Mouse (Mus musculus) adrenal gland, adult (tissue): ENCODE results near the gene Copz2.
A peak's percentile ranks its signal among the peaks of the same experiment; 100 is the strongest.

Experiments used
- DNase-seq, 2 experiments: peaks; one replicate each; pipeline ENCODE4 v3.0.0; 2022 to 2023; ENCODE audit warnings: low spot score in 1 of 2; ENCODE audit not compliant: inconsistent age in 2 of 2

Gene Copz2

GRCm38 (mm10) chr11:96901332-96901731 lies 51.7 kb downstream of the Copz2 start:
- DNase-seq: no peak

GRCm38 (mm10) chr11:96902639-96903635 lies 53.3 kb downstream of the Copz2 start:
- peak in 1 of 2 experiments; percentile 54 for DNase-seq

DNA sequence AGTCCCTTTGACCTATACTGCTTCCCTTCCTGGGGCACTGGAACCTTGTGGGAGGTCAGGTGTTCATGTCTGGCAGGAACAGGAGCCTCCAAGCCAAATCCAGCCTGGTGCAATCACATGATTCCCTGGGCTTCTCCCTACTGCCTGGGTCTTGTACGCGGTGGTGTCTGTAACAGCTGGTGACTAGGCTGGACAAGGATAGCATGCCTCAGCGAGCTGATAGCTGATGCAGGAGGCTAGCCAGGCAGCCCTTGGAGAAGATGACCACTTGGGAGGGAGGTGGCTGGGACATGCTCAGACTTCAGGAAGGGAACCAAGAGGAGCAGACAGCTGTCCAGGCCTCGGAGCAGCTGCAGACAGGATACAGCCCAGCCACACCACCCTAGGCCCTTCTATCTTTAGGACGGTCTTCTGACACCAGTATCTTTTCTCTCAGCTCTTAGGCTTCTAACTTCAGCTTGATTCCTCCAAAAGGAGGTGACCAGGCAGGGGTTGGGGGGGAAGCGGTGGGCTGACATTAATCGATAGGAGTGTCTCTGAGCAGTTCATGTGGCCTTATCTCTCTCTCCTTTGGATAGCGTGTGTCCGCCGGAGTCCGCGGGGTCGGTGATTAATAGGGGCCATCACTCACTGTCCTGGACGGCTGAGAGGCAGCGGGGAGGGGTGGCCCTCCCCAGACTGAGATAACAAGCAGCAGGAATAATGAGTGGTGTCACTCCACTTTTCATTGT lies 56.9 kb downstream of the Copz2 start:
- peak in 1 of 2 experiments; percentile 54 for DNase-seq

DNA sequence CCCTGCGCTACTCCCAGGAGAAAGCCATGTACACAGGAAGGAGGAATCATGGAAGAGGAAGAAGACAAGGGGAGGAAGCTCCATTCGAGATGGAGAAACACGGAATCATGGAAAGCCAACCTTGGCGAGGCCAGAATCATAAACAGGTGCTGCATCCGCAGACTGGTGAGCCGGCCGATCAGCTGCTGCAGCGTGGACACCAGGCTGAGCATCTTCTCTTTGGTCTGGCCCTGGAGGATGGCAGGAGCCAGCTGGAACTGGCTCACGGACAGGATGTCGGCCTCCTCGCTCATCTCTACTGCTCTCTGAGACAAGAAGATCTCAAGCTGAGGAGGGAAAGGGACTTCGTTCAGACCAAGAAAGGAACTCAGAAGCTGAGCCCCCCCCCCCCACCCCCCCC lies 58.9 kb downstream of the Copz2 start:
- no peak for DNase-seq

- DNase-seq: peak; percentile 81 to 92
Measured at GRCm38 (mm10) chr11:96910003-96910402, 60.3 kb downstream of the Copz2 start.
